Comparison of ENCODE assay signal across 13 mouse cellular contexts in the genomic region with DNA sequence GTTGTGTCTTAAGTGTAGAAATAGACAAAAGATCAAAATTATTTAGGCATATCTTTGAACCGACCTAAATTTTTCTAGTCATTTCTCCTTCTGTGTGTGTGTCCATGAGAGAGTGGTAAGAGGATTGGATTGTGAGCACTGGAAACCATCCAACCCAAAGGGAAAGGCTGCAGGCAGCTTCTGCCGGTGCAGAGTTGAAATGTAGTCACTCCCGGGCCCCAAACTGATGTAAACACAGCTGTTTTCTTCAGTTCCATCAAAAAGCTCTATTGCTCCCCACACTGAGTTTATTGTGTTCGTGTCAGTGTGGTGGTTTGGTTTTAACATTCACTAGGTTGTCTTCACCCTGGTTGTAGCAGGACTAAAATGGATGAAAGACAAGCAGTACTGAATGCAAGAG.
DNase-seq lines count a peak whose midpoint lies in the region; ATAC-seq and TF ChIP-seq lines count a peak whose summit lies in the region.
"Had no signal": no experiment of that assay in that cellular context is flagged by ENCODE, and none has a peak within 500 bp of the region (broad histone marks: within the 10 kb centered on the region; RNA-seq: fewer than 3 reads in every experiment).

No protein-coding gene starts in this region.

- peak; percentile 63; the same call in 1 of the 2 replicates for ATAC-seq in forebrain, embryonic 14.5 days
- ATAC-seq in forebrain, embryonic 12.5 days (ENCODE audit: low FRiP score), result no peak
- ATAC-seq in intestine, embryonic 16.5 days, result peak; percentile 31; the same call in 1 of the 2 replicates
- no peak for ATAC-seq in intestine, embryonic 15.5 days
- ATAC-seq in stomach, embryonic 16.5 days (ENCODE audit: insufficient read depth, low FRiP score), result no peak
- ATAC-seq in stomach, postnatal 0 days (ENCODE audit: low FRiP score, low TSS enrichment), result no peak
- no peak for ATAC-seq in midbrain, postnatal 0 days (ENCODE audit: low FRiP score)
- ATAC-seq: hindbrain, postnatal 0 days had no signal

- 28% methylated on average over 4 of the region's 4 CpGs for WGBS in forebrain, embryonic 14.5 days
- 49% methylated on average over 4 of the region's 4 CpGs for WGBS in forebrain, embryonic 12.5 days
- WGBS in intestine, embryonic 16.5 days, result 43% methylated on average over 4 of the region's 4 CpGs
- WGBS in intestine, embryonic 15.5 days, result 41% methylated on average over 4 of the region's 4 CpGs
- 33% methylated on average over 4 of the region's 4 CpGs for WGBS in stomach, embryonic 16.5 days
- WGBS in stomach, postnatal 0 days, result 35% methylated on average over 4 of the region's 4 CpGs
- WGBS in midbrain, postnatal 0 days, result 65% methylated on average over 4 of the region's 4 CpGs

- no peaks in the 10 kb centered on the region for H3K27me3 ChIP-seq in forebrain, embryonic 14.5 days (replicated peaks; ENCODE audit: control insufficient read depth, insufficient read depth, low read length)
- H3K27me3 ChIP-seq in forebrain, embryonic 12.5 days, result no peaks in the 10 kb centered on the region
- H3K27me3 ChIP-seq in intestine, embryonic 16.5 days (replicated peaks; ENCODE audit: control insufficient read depth, insufficient read depth, low read length), result no peaks in the 10 kb centered on the region
- no peaks in the 10 kb centered on the region for H3K27me3 ChIP-seq in intestine, embryonic 15.5 days (replicated peaks)
- no peaks in the 10 kb centered on the region for H3K27me3 ChIP-seq in stomach, embryonic 16.5 days (ENCODE audit: control insufficient read depth, insufficient read depth, low read length)
- no peaks in the 10 kb centered on the region for H3K27me3 ChIP-seq in stomach, postnatal 0 days (ENCODE audit: control insufficient read depth, insufficient read depth, low read length)
- H3K27me3 ChIP-seq in midbrain, postnatal 0 days (ENCODE audit: insufficient read depth, low read length), result no peaks in the 10 kb centered on the region

- DNase-seq in forebrain, embryonic 14.5 days (ENCODE audit: low spot score), result peak; percentile 56
- no peak for DNase-seq in stomach, postnatal 0 days (ENCODE audit: low spot score)
- DNase-seq in midbrain, postnatal 0 days (ENCODE audit: low spot score), result no peak
- DNase-seq: cerebellum, adult 9-11 months; heart, postnatal 4 days; left cerebral cortex, postnatal 4 days had no signal

- no peak for TF ChIP-seq CTCF in stomach, postnatal 0 days (IDR thresholded peaks at IDR 0.05; ENCODE audit: low read depth)
- TF ChIP-seq CTCF in midbrain, postnatal 0 days (IDR thresholded peaks at IDR 0.05), result no peak

- H3K9ac ChIP-seq in forebrain, embryonic 14.5 days (ENCODE audit: low read length), result no peak overlapping the region
- H3K9ac ChIP-seq in forebrain, embryonic 12.5 days, result no peak overlapping the region
- H3K9ac ChIP-seq in intestine, embryonic 16.5 days (ENCODE audit: low read depth, low read length), result no peak overlapping the region
- H3K9ac ChIP-seq in intestine, embryonic 15.5 days, result no peak overlapping the region
- H3K9ac ChIP-seq in stomach, embryonic 16.5 days (ENCODE audit: low read length), result no peak overlapping the region
- no peak overlapping the region for H3K9ac ChIP-seq in stomach, postnatal 0 days (ENCODE audit: low read length)
- H3K9ac ChIP-seq in midbrain, postnatal 0 days (replicated peaks; ENCODE audit: low read length, poor library complexity, severe bottlenecking), result no peak overlapping the region
- H3K9ac ChIP-seq: liver, embryonic 14.5 days had no signal

- H3K4me3 ChIP-seq in forebrain, embryonic 14.5 days (ENCODE audit: low read depth, low read length), result no peak overlapping the region
- no peak overlapping the region for H3K4me3 ChIP-seq in forebrain, embryonic 12.5 days (replicated peaks)
- no peak overlapping the region for H3K4me3 ChIP-seq in intestine, embryonic 16.5 days (ENCODE audit: low read length)
- H3K4me3 ChIP-seq in intestine, embryonic 15.5 days (replicated peaks), result no peak overlapping the region
- H3K4me3 ChIP-seq in stomach, embryonic 16.5 days (replicated peaks; ENCODE audit: low read length), result no peak overlapping the region
- no peak overlapping the region for H3K4me3 ChIP-seq in stomach, postnatal 0 days (ENCODE audit: low read depth, low read length)
- no peak overlapping the region for H3K4me3 ChIP-seq in midbrain, postnatal 0 days (ENCODE audit: low read depth, low read length)
- H3K4me3 ChIP-seq: heart, embryonic 10.5 days had no signal

- H3K4me2 ChIP-seq in forebrain, embryonic 14.5 days (ENCODE audit: low read length), result no peak overlapping the region
- H3K4me2 ChIP-seq in forebrain, embryonic 12.5 days, result no peak overlapping the region
- H3K4me2 ChIP-seq in intestine, embryonic 16.5 days (ENCODE audit: low read depth, low read length), result no peak overlapping the region
- H3K4me2 ChIP-seq in intestine, embryonic 15.5 days (replicated peaks), result no peak overlapping the region
- H3K4me2 ChIP-seq in stomach, embryonic 16.5 days (ENCODE audit: low read depth, low read length), result no peak overlapping the region
- H3K4me2 ChIP-seq in stomach, postnatal 0 days (replicated peaks; ENCODE audit: low read depth), result no peak overlapping the region
- H3K4me2 ChIP-seq in midbrain, postnatal 0 days (ENCODE audit: low read depth, low read length, poor library complexity, severe bottlenecking), result no peak overlapping the region

- no peaks in the 10 kb centered on the region for H3K36me3 ChIP-seq in forebrain, embryonic 14.5 days (ENCODE audit: control insufficient read depth, insufficient read depth, low read length)
- no peaks in the 10 kb centered on the region for H3K36me3 ChIP-seq in forebrain, embryonic 12.5 days (replicated peaks)
- no peaks in the 10 kb centered on the region for H3K36me3 ChIP-seq in intestine, embryonic 16.5 days (ENCODE audit: control insufficient read depth, insufficient read depth, low read length)
- H3K36me3 ChIP-seq in intestine, embryonic 15.5 days, result no peaks in the 10 kb centered on the region
- H3K36me3 ChIP-seq in stomach, embryonic 16.5 days (ENCODE audit: control insufficient read depth, insufficient read depth, low read length), result no peaks in the 10 kb centered on the region
- no peaks in the 10 kb centered on the region for H3K36me3 ChIP-seq in stomach, postnatal 0 days (ENCODE audit: control insufficient read depth, insufficient read depth, low read length)
- no peaks in the 10 kb centered on the region for H3K36me3 ChIP-seq in midbrain, postnatal 0 days (ENCODE audit: insufficient read depth, low read length)
- H3K36me3 ChIP-seq: heart, embryonic 10.5 days had no signal

- no peaks in the 10 kb centered on the region for H3K9me3 ChIP-seq in forebrain, embryonic 14.5 days (replicated peaks; ENCODE audit: control insufficient read depth, low read length)
- H3K9me3 ChIP-seq in forebrain, embryonic 12.5 days, result no peaks in the 10 kb centered on the region
- H3K9me3 ChIP-seq in intestine, embryonic 16.5 days (ENCODE audit: control insufficient read depth, low read length), result no peaks in the 10 kb centered on the region
- H3K9me3 ChIP-seq in intestine, embryonic 15.5 days, result no peaks in the 10 kb centered on the region
- no peaks in the 10 kb centered on the region for H3K9me3 ChIP-seq in stomach, embryonic 16.5 days (replicated peaks; ENCODE audit: control insufficient read depth, low read length)
- no peaks in the 10 kb centered on the region for H3K9me3 ChIP-seq in stomach, postnatal 0 days (ENCODE audit: control insufficient read depth, low read length)
- no peaks in the 10 kb centered on the region for H3K9me3 ChIP-seq in midbrain, postnatal 0 days (ENCODE audit: low read length)
- H3K9me3 ChIP-seq: heart, embryonic 10.5 days had no signal

- no peak overlapping the region for H3K27ac ChIP-seq in forebrain, embryonic 14.5 days (ENCODE audit: low read depth, low read length)
- H3K27ac ChIP-seq in forebrain, embryonic 12.5 days, result no peak overlapping the region
- no peak overlapping the region for H3K27ac ChIP-seq in intestine, embryonic 16.5 days (ENCODE audit: low read length)
- H3K27ac ChIP-seq in intestine, embryonic 15.5 days, result no peak overlapping the region
- peak overlapping the region; percentile 29; the same call in 1 of the 2 replicates for H3K27ac ChIP-seq in stomach, embryonic 16.5 days (ENCODE audit: low read length)
- H3K27ac ChIP-seq in stomach, postnatal 0 days (replicated peaks), result no peak overlapping the region
- H3K27ac ChIP-seq in midbrain, postnatal 0 days (ENCODE audit: low read depth, low read length), result no peak overlapping the region
- H3K27ac ChIP-seq: heart, embryonic 10.5 days; hindbrain, postnatal 0 days; liver, embryonic 14.5 days had no signal

- H3K4me1 ChIP-seq in forebrain, embryonic 14.5 days (ENCODE audit: control insufficient read depth, insufficient read depth, low read length), result peaks cover 8% of the 10 kb centered on the region
- H3K4me1 ChIP-seq in forebrain, embryonic 12.5 days, result peaks cover 14% of the 10 kb centered on the region
- H3K4me1 ChIP-seq in intestine, embryonic 16.5 days (ENCODE audit: control insufficient read depth, insufficient read depth, low read length), result peaks cover 9% of the 10 kb centered on the region
- H3K4me1 ChIP-seq in intestine, embryonic 15.5 days (replicated peaks), result 0 out of 2 replicates have a peak, but pooled peaks cover 7% of the 10 kb centered on the region
- H3K4me1 ChIP-seq in stomach, embryonic 16.5 days (ENCODE audit: control insufficient read depth, insufficient read depth, low read length), result peaks cover 15% of the 10 kb centered on the region; the same call in 1 of the 2 replicates
- no peaks in the 10 kb centered on the region for H3K4me1 ChIP-seq in stomach, postnatal 0 days (replicated peaks; ENCODE audit: control insufficient read depth, insufficient read depth)
- no peaks in the 10 kb centered on the region for H3K4me1 ChIP-seq in midbrain, postnatal 0 days (ENCODE audit: insufficient read depth, low read length)
- H3K4me1 ChIP-seq: heart, embryonic 10.5 days had no signal

- TF ChIP-seq EP300 in stomach, postnatal 0 days (optimal IDR thresholded peaks at IDR 0.05), result no peak

Comparison
In these comparisons a context has a peak if more than half of its experiments do, and no peak if none do; other contexts are left out.
1. ATAC-seq: peak in forebrain, embryonic 14.5 days (single experiment) and intestine, embryonic 16.5 days (single experiment); none in forebrain, embryonic 12.5 days (single experiment), intestine, embryonic 15.5 days (single experiment), stomach, embryonic 16.5 days (single experiment), stomach, postnatal 0 days (single experiment) and midbrain, postnatal 0 days (single experiment).